Mouse (Mus musculus) R1 (cell line): Measurements from ENCODE around the gene Sema7a.

Experiments
- DNase-seq: peaks from one replicate; pipeline ENCODE4 v3.0.0-alpha.2; 2018; ENCODE audit warnings: low read depth, low spot score

Sema7a gene

GRCm38 (mm10) chr9:57975200-57975821, 35.4 kb downstream of the Sema7a start:
- no peak for DNase-seq

GRCm38 (mm10) chr9:57978025-57978424, 38.1 kb downstream of the Sema7a start:
- no peak for DNase-seq

GRCm38 (mm10) chr9:57978858-57979257, 38.9 kb downstream of the Sema7a start:
- no peak for DNase-seq

- no peak for DNase-seq
Measured at GRCm38 (mm10) chr9:57980570-57980969, 40.7 kb downstream of the Sema7a start.

GRCm38 (mm10) chr9:57985304-57985703, 45.4 kb downstream of the Sema7a start:
- DNase-seq, result no peak

GRCm38 (mm10) chr9:57986293-57986692, 46.4 kb downstream of the Sema7a start:
- DNase-seq, result no peak

GRCm38 (mm10) chr9:57988098-57988497, 48.2 kb downstream of the Sema7a start:
- no peak for DNase-seq

- DNase-seq, result no peak
Measured at GRCm38 (mm10) chr9:57989309-57989708, 49.4 kb downstream of the Sema7a start.

- DNase-seq, result peak; percentile 56
Measured at GRCm38 (mm10) chr9:57990438-57991110, 50.7 kb downstream of the Sema7a start.

GRCm38 (mm10) chr9:57992060-57992459, 52.1 kb downstream of the Sema7a start:
- DNase-seq, result no peak

- DNase-seq, result no peak
Measured at GRCm38 (mm10) chr9:57992781-57993591, 53.1 kb downstream of the Sema7a start.

GRCm38 (mm10) chr9:57995282-57995681, 55.4 kb downstream of the Sema7a start:
- peak; percentile 61 for DNase-seq

- DNase-seq, result peak; percentile 94
Measured at GRCm38 (mm10) chr9:57997511-57998031, 57.7 kb downstream of the Sema7a start.

- DNase-seq, result peak; percentile 89
Measured at GRCm38 (mm10) chr9:57998032-57998659, 58.2 kb downstream of the Sema7a start.

- DNase-seq, result no peak
Measured at GRCm38 (mm10) chr9:57998685-57999084, 58.8 kb downstream of the Sema7a start.

GRCm38 (mm10) chr9:57999676-58000075, 59.8 kb downstream of the Sema7a start:
- no peak for DNase-seq

GRCm38 (mm10) chr9:58003272-58003671, 63.4 kb downstream of the Sema7a start:
- DNase-seq, result peak; percentile 99

- peak; percentile 56 for DNase-seq
Measured at GRCm38 (mm10) chr9:58005753-58006461, 66.0 kb downstream of the Sema7a start, which contains the start of gene Cyp11a1. Gene Cyp11a1 (plus strand): TSS chr9:58006411.

GRCm38 (mm10) chr9:58008336-58009014, 68.6 kb downstream of the Sema7a start:
- DNase-seq, result no peak

GRCm38 (mm10) chr9:58009015-58009362, 69.1 kb downstream of the Sema7a start:
- DNase-seq, result peak; percentile 94

- DNase-seq, result peak; percentile 74
Measured at GRCm38 (mm10) chr9:58009588-58009987, 69.7 kb downstream of the Sema7a start.
